Mouse (Mus musculus) hindbrain, embryonic 11.5 days (tissue): ENCODE measurements around the gene Gm13090. TPM values are rescaled to one million over a fixed set of nuclear protein-coding genes. Genes with fewer than 3 reads are reported as not detected.

Experiments used
- ATAC-seq: fragments of 200-750 bp; cut with Nextera tagmentation; 2 replicates; pipeline ENCODE4 v1.8.0; 2017; ENCODE audit warnings: mild to moderate bottlenecking, moderate TSS enrichment, moderate library complexity; ENCODE audit not compliant: low FRiP score
- DNase-seq: peaks from one replicate; pipeline ENCODE4 v3.0.0-alpha.2; 2015; ENCODE audit warnings: low spot score
- H3K27ac ChIP-seq: fragments of 300-500 bp; sonication (generic); 2 replicates; pipeline ENCODE4 v1.5.1; 2014; ENCODE audit warnings: mild to moderate bottlenecking, low read depth, low read length
- H3K27me3 ChIP-seq: fragments of 300-500 bp; sonication (generic); 2 replicates; pipeline ENCODE4 v1.6.1; 2014; ENCODE audit warnings: mild to moderate bottlenecking, low read length, moderate library complexity, mixed read lengths; ENCODE audit not compliant: control insufficient read depth, insufficient read depth
- H3K36me3 ChIP-seq: fragments of 300-500 bp; sonication (generic); 2 replicates; pipeline ENCODE4 v1.6.1; 2014; ENCODE audit warnings: mild to moderate bottlenecking, low read length, moderate library complexity, mixed read lengths; ENCODE audit not compliant: control insufficient read depth, insufficient read depth
- H3K4me1 ChIP-seq: fragments of 300-500 bp; sonication (generic); replicated peaks from 2 replicates; pipeline ENCODE4 v1.6.1; 2014; ENCODE audit warnings: low read length, mixed read lengths; ENCODE audit not compliant: control insufficient read depth, insufficient read depth
- H3K4me2 ChIP-seq: fragments of 300-500 bp; sonication (generic); replicated peaks from 2 replicates; pipeline ENCODE4 v1.6.1; 2014; ENCODE audit warnings: mild to moderate bottlenecking, low read depth, low read length
- H3K4me3 ChIP-seq: fragments of 300-500 bp; sonication (generic); 2 replicates; pipeline ENCODE4 v1.5.1; 2014; ENCODE audit warnings: low read depth, low read length
- H3K9ac ChIP-seq: fragments of 300-500 bp; sonication (generic); 2 replicates; pipeline ENCODE4 v1.6.1; 2014; ENCODE audit warnings: low read depth, low read length
- H3K9me3 ChIP-seq: fragments of 300-500 bp; sonication (generic); 2 replicates; pipeline ENCODE4 v1.6.1; 2016; ENCODE audit warnings: low read length; ENCODE audit not compliant: control insufficient read depth
- WGBS: fragments of 180-500 bp; shearing (Covaris S2); extraction: QIAGEN DNeasy Blood & Tissue Kit; methylation state at CpG from one replicate; pipeline ENCODE4 v1.1.7; 2014; 5-methylcytosine and 5-hydroxymethylcytosine counted together
- polyA plus RNA-seq: library from polyadenylated mRNA; unstranded; fragments of >200 nt; fragmentation: Nextera tagmentation; extraction: Ambion mirVana; gene quantifications from 2 replicates; pipeline ENCODE4 v1.2.1, GENCODE M21; 2014

Gm13090 gene
- polyA plus RNA-seq, 1 experiment from 2014 or later = 0.56 TPM

DNA sequence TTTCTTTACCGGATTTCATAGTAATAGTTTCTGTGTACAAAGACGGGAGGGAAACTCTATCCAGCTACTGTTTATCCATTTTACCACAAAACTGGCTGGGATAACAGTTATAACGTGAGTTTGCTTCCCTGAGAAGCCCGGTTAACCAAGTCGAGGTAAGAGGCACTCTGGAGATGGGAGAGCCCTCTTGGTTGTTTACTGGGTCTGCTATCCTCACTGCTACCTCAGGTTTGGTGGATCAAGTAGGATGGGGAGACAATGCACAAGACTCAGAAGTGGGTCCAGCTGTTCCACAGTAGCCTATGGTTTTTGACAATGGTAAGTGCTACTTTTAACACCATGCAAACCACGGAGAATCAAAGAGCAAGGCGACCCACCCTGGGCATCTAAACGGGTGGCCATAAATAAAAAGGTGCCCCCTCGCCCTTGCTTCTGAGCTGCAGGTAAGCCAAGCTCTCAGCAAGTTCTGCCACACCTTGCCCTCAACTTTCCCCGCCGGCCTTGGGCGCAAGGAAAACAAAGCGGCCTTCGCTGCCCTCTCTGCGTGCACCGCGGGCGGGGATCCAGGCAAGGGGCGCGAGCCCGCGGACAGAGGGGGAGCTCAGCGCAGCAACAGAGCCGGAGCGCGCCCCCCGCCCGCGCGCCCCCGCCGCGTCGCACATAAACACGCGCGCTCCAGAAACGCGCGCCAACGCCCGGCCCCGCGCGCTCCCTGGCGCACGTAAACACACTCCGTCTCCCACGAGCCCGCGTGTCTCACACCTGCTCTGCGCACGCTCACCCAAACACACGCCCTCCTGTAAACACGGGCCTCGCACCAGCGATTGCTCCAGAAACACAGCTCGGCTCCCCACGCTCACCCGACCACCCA lies 18.0 kb downstream of the Gm13090 start:
- peak overlapping the region; percentile 93 for H3K4me2 ChIP-seq
- DNase-seq (peak; percentile 77), ATAC-seq (peak; percentile 41)
- H3K36me3 ChIP-seq = no peaks in the 10 kb centered on the region
- peaks cover 3% of the 10 kb centered on the region for H3K27me3 ChIP-seq
- H3K9me3 ChIP-seq = no peaks in the 10 kb centered on the region
- H3K9ac ChIP-seq = peak overlapping the region; percentile 90
- peak overlapping the region; percentile 93 for H3K27ac ChIP-seq
- H3K4me3 ChIP-seq = peak overlapping the region; percentile 87
- no peaks in the 10 kb centered on the region; the same call in none of the 2 replicates for H3K4me1 ChIP-seq
- 6% methylated on average over 35 of the region's 60 CpGs for WGBS

DNA sequence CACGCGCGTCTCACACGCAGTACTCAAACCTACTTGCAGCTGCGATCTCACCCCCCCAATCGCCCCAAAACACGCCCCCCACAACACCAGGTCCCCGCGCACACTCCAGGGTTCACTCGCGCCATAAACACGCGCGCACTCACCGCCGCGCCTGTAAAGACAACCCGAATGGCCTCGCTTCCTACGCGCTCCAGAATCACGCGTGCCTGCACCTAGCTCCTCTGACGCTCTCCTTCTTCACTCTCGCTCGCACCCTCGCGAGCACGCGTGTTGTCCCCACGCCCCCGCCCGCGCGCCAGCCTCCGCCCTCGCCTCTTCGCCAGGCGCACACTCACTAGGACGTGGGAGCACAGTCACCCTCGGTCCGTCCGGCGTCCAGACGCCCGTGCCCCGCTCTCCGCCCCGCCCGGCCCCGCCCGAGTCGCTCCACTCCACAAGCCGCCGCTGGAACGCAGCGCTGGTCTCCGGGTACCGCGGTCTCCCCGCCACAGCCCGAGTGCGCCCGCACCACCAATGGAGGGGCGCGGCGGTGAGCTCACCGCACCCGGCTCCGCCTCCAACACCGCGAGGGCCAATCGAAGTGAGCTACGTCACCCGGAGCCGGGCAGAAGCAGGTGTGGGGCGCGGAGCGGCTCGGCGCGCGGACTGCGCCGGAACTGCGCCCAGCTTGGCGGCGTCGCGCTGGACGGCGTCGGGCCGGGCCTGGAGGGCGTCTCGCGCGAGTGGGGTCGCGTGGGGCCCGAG lies 18.8 kb downstream of the Gm13090 start:
- H3K36me3 ChIP-seq = no peaks in the 10 kb centered on the region
- peak overlapping the region; percentile 87 for H3K4me3 ChIP-seq
- H3K27ac ChIP-seq = peak overlapping the region; percentile 93
- H3K4me1 ChIP-seq = no peaks in the 10 kb centered on the region; the same call in none of the 2 replicates
- under 1% methylated on average over 75 of the region's 101 CpGs for WGBS
- DNase-seq (peak; percentile 95), ATAC-seq (peak; percentile 99)
- H3K9ac ChIP-seq = peak overlapping the region; percentile 90
- H3K4me2 ChIP-seq = peak overlapping the region; percentile 93
- no peaks in the 10 kb centered on the region for H3K9me3 ChIP-seq
- peaks cover 3% of the 10 kb centered on the region for H3K27me3 ChIP-seq

DNA sequence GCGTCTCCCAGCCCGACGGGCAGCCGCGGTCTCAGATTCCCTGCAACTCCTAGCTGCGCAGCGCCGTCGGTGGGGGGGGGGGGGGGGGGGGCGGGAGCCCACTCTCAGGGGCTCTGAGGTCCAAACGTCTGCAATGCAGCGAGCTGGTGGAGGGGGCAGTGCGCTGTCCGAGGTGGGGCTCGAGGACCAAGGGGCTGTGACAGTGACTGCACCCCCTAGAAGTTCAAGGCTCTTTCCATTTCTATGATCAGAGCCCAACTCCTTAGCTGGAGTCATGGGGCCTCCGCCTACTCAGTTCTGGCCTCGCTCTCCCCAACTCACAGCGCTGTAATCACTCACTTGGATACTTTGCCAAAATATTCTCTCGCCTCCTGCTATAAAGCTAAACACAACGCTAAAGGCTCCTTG lies 19.5 kb downstream of the Gm13090 start:
- no peaks in the 10 kb centered on the region for H3K36me3 ChIP-seq
- WGBS = 3% methylated on average over 10 of the region's 20 CpGs
- no peaks in the 10 kb centered on the region for H3K9me3 ChIP-seq
- H3K9ac ChIP-seq = peak overlapping the region; percentile 80
- peak overlapping the region; percentile 87 for H3K4me3 ChIP-seq
- ATAC-seq (no peak), DNase-seq (no peak)
- H3K27me3 ChIP-seq = peaks cover 3% of the 10 kb centered on the region
- no peaks in the 10 kb centered on the region; the same call in none of the 2 replicates for H3K4me1 ChIP-seq
- peak overlapping the region; percentile 93 for H3K4me2 ChIP-seq
- peak overlapping the region; percentile 86 for H3K27ac ChIP-seq

DNA sequence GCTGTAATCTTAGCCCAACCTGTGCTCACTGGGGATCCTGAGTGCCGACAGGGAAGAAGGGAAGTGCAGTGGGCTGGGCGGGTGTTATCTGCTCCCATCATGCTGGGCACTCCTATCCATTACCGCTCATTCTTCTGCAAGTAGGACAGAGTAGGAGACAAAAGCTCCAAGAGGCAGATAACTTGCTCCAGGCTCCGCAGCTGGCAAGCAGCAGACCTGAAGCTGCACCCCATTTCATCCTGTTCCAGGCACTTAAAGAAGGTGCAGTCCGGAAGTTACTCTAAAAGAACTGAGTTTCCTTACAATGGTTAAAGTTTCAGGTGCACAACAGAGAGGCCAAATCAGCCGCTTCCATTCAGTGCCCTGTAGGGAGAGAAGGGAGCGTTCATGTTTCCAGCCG lies 21.9 kb downstream of the Gm13090 start:
- Histone ChIP-seq H3K9ac (no peak overlapping the region), H3K36me3 (no peaks in the 10 kb centered on the region), H3K4me2 (no peak overlapping the region), H3K27me3 (peaks cover 3% of the 10 kb centered on the region), H3K27ac (no peak overlapping the region), H3K4me1 (no peaks in the 10 kb centered on the region; the same call in 1 of the 2 replicates), H3K9me3 (no peaks in the 10 kb centered on the region), H3K4me3 (no peak overlapping the region)
- DNase-seq (no peak), ATAC-seq (no peak)
- 62% methylated on average over 8 of the region's 8 CpGs for WGBS

DNA sequence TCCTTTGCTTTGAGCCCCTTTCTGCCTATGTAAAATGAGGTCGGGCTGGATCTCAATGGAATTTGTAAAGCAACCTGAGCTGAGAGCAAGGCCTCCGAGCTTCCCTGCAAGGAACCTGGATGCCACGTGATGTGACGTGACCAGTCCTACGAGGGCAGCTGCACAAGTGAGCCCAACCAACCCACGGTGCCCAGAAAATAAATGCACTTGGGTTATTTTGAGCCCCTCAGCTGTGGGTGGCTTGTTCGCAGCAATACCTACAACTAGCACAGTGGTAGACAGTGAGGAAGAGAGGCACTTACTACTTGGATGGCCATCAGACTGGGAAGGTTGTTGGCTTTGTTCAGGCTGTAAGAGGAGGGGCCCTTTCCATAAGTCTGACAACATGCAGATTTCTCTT lies 25.2 kb downstream of the Gm13090 start:
- no peak for ATAC-seq
- 86% methylated on average over 7 of the region's 7 CpGs for WGBS

DNA sequence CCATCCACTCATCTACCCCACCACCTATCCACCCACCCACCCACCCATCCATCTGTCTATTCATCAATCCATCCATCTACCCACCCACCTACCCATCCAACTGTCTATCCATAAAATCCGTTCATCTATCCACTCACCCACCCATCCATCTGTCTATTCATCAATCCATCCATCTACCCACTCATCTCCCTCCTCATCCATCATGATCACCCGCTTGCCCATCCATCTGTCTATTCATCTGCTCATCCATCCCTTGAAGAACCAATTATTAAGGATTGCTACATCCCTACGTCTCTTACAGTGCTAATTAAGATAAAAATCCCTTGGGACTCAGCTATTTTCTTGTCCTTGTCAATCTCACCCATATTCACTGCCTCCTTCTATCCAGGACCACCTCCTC lies 29.5 kb downstream of the Gm13090 start:
- WGBS = 87% methylated on average over 3 of the region's 3 CpGs
- Histone ChIP-seq H3K36me3 (0 out of 2 replicates have a peak, but pooled peaks cover 8% of the 10 kb centered on the region), H3K27me3 (no peaks in the 10 kb centered on the region), H3K4me3 (no peak overlapping the region), H3K9me3 (no peaks in the 10 kb centered on the region), H3K4me2 (no peak overlapping the region), H3K9ac (no peak overlapping the region), H3K4me1 (no peaks in the 10 kb centered on the region), H3K27ac (no peak overlapping the region)
- DNase-seq = no peak
- ATAC-seq = no peak

More for the DNA sequence above, 25.2 kb downstream of the Gm13090 start:
- no peaks in the 10 kb centered on the region for H3K9me3 ChIP-seq
- H3K27ac ChIP-seq = no peak overlapping the region
- H3K4me2 ChIP-seq = no peak overlapping the region
- H3K9ac ChIP-seq = no peak overlapping the region
- no peaks in the 10 kb centered on the region for H3K4me1 ChIP-seq
- DNase-seq = no peak
- no peaks in the 10 kb centered on the region for H3K36me3 ChIP-seq
- H3K4me3 ChIP-seq = no peak overlapping the region
- peaks cover 3% of the 10 kb centered on the region for H3K27me3 ChIP-seq

DNA sequence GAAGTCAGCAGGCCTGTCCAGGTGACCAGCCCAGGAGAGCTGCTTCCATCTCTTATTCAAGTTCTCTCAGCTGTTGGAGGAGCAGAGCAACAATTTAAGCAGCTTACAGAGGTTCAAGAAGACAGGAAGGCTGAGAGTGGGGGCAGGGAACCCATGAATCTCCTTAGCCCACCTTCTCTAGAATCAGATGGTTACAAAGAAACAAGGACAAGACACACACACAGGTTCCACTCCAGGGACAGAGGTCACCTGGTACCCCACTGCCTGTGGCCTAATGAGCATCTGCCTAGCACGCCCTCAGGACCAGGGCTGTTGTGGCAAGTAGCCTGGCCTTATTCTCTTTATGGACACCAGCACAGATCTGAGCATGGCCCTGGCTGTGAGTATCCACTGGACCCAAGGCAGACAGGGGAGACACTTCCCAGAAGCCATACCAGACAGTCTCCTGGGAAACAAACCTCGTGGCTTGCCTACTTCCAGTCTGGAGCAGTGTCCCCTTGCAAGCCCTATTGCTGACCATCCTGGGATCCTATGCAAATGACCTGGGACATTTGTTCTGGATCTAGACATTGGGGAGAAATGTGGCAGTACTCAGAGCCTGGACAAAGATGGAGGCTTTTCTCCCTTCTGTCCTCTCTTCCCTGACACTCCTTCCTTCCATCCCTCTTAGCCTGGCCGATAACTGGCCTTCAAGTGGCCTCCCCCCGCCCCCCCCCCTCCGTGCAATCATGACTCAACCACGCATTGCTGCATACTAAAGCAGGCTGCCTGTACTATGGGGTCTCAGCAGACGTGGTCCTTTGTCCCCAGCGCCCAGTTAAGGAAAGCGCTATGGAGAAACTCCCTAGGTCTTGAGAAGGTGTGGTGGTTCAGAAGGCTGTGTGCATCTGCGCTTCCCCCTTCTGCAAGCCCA lies 38.5 kb downstream of the Gm13090 start:
- H3K9ac ChIP-seq = peak overlapping the region; percentile 96
- 4% methylated on average over 9 of the region's 10 CpGs for WGBS

More for the DNA sequence above, 38.5 kb downstream of the Gm13090 start:
- peak overlapping the region; percentile 55 for H3K4me3 ChIP-seq
- H3K36me3 ChIP-seq = no peaks in the 10 kb centered on the region
- peaks cover 16% of the 10 kb centered on the region for H3K4me1 ChIP-seq
- H3K4me2 ChIP-seq = peak overlapping the region; percentile 70
- peak overlapping the region; percentile 100 for H3K27ac ChIP-seq
- H3K9me3 ChIP-seq = no peaks in the 10 kb centered on the region
- no peaks in the 10 kb centered on the region; the same call in 1 of the 2 replicates for H3K27me3 ChIP-seq
- DNase-seq (peak; percentile 73), ATAC-seq (peak; percentile 72)
